Mouse (Mus musculus) liver, embryonic 11.5 days (tissue): ENCODE measurements at regions not wholly inside any gene's neighbourhood (a gene's known extent, or its start where the extent isn't known, plus 50 kb on each side); places are given as distances from the start of the nearest gene placed in this dataset.

ENCODE experiments used
- ATAC-seq: fragments of 200-750 bp; cut with Nextera tagmentation; replicated peaks from 2 replicates; pipeline ENCODE4 v1.8.0; 2017; ENCODE audit warnings: moderate number of reproducible peaks, mild to moderate bottlenecking, moderate TSS enrichment, moderate library complexity; ENCODE audit not compliant: low FRiP score
- DNase-seq: peaks from one replicate; pipeline ENCODE4 v3.0.0-alpha.2; 2017; ENCODE audit warnings: low spot score
- H3K27ac ChIP-seq: fragments of 300-500 bp; sonication (generic); 2 replicates; pipeline ENCODE4 v1.5.1; 2014; ENCODE audit warnings: mild to moderate bottlenecking, low read depth, low read length, control low read depth
- H3K27me3 ChIP-seq: fragments of 300-500 bp; sonication (generic); replicated peaks from 2 replicates; pipeline ENCODE4 v1.6.1; 2014; ENCODE audit warnings: low read length, mixed read lengths; ENCODE audit not compliant: control insufficient read depth, insufficient read depth
- H3K36me3 ChIP-seq: fragments of 300-500 bp; sonication (generic); 2 replicates; pipeline ENCODE4 v1.6.1; 2014; ENCODE audit warnings: mild to moderate bottlenecking, low read length, moderate library complexity, mixed read lengths; ENCODE audit not compliant: control insufficient read depth, insufficient read depth
- H3K4me1 ChIP-seq: fragments of 300-500 bp; sonication (generic); replicated peaks from 2 replicates; pipeline ENCODE4 v1.6.1; 2014; ENCODE audit warnings: low read length, mixed read lengths; ENCODE audit not compliant: control insufficient read depth, insufficient read depth
- H3K4me2 ChIP-seq: fragments of 300-500 bp; sonication (generic); 2 replicates; pipeline ENCODE4 v1.6.1; 2014; ENCODE audit warnings: mild to moderate bottlenecking, control low read depth, moderate library complexity
- H3K4me3 ChIP-seq: fragments of 300-500 bp; sonication (generic); 2 replicates; pipeline ENCODE4 v1.5.1; 2014; ENCODE audit warnings: low read depth, low read length, control low read depth
- H3K9ac ChIP-seq: fragments of 300-500 bp; sonication (generic); 2 replicates; pipeline ENCODE4 v1.6.1; 2014; ENCODE audit warnings: low read depth, low read length, control low read depth
- H3K9me3 ChIP-seq: fragments of 300-500 bp; sonication (generic); 2 replicates; pipeline ENCODE4 v1.6.1; 2016; ENCODE audit warnings: low read length, inconsistent platforms, mixed read lengths; ENCODE audit not compliant: control insufficient read depth
- WGBS: fragments of 180-500 bp; shearing (Covaris S2); extraction: QIAGEN DNeasy Blood & Tissue Kit; methylation state at CpG from one replicate; pipeline ENCODE4 v1.1.7; 2014; 5-methylcytosine and 5-hydroxymethylcytosine counted together

- Histone ChIP-seq H3K4me3 (no peak overlapping the region), H3K9me3 (no peaks in the 10 kb centered on the region), H3K27ac (no peak overlapping the region), H3K9ac (no peak overlapping the region), H3K27me3 (no peaks in the 10 kb centered on the region), H3K36me3 (no peaks in the 10 kb centered on the region), H3K4me2 (no peak overlapping the region), H3K4me1 (no peaks in the 10 kb centered on the region)
- WGBS = 56% methylated on average over 5 of the region's 5 CpGs
- DNase-seq (no peak), ATAC-seq (no peak)
These were observed 53.0 kb downstream of the Gm12689 start for GRCm38 (mm10) chr4:99348674-99349073.

- H3K9ac ChIP-seq = no peak overlapping the region
- no peak for ATAC-seq
- no peak for DNase-seq
- no peaks in the 10 kb centered on the region for H3K4me1 ChIP-seq
- H3K4me3 ChIP-seq = no peak overlapping the region
- H3K36me3 ChIP-seq = no peaks in the 10 kb centered on the region
- no peaks in the 10 kb centered on the region for H3K9me3 ChIP-seq
- no peaks in the 10 kb centered on the region for H3K27me3 ChIP-seq
- H3K4me2 ChIP-seq = no peak overlapping the region
- H3K27ac ChIP-seq = no peak overlapping the region
- WGBS = 55% methylated on average over 8 of the region's 8 CpGs
These were observed 57.5 kb downstream of the Gm12689 start for GRCm38 (mm10) chr4:99353122-99353774.

- no peaks in the 10 kb centered on the region for H3K36me3 ChIP-seq
- no peak overlapping the region for H3K4me2 ChIP-seq
- no peaks in the 10 kb centered on the region for H3K9me3 ChIP-seq
- no peak overlapping the region for H3K9ac ChIP-seq
- no peaks in the 10 kb centered on the region for H3K4me1 ChIP-seq
- H3K4me3 ChIP-seq = no peak overlapping the region
- no peak overlapping the region for H3K27ac ChIP-seq
- DNase-seq = no peak
- 72% methylated on average over 16 of the region's 17 CpGs for WGBS
- no peak for ATAC-seq
- H3K27me3 ChIP-seq = no peaks in the 10 kb centered on the region
These were observed 58.5 kb downstream of the Gm12689 start for GRCm38 (mm10) chr4:99354241-99354640.

- Histone ChIP-seq H3K9ac (no peak overlapping the region), H3K4me2 (no peak overlapping the region), H3K27ac (no peak overlapping the region), H3K27me3 (no peaks in the 10 kb centered on the region), H3K36me3 (no peaks in the 10 kb centered on the region), H3K4me1 (no peaks in the 10 kb centered on the region), H3K9me3 (no peaks in the 10 kb centered on the region), H3K4me3 (no peak overlapping the region)
- no peak for ATAC-seq
- DNase-seq = no peak
- WGBS = 62% methylated on average over 9 of the region's 9 CpGs
These were observed 59.1 kb downstream of the Gm12689 start for GRCm38 (mm10) chr4:99354835-99355234.

DNA sequence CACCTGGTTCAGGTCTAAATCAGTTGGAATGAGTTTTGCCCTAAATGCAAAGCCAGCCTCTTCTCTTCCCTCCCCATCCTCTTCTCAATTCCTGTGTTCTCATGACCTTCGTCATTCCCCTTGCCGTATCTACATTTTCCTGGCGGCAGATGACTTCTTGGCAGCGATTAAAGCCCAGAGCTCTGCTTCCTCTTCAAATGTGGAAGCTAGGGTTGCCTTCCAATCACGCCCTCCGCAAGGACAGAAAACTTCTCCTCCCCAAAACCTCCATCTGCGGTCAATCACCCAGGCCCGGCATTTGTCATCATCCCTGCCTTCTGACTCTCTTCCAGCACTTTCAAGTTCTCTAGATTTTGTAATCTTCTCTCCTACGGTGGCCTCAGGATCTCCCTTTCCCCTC lies 72.3 kb downstream of the Gm12689 start:
- Histone ChIP-seq H3K9ac (no peak overlapping the region), H3K27ac (no peak overlapping the region), H3K9me3 (no peaks in the 10 kb centered on the region), H3K4me1 (no peaks in the 10 kb centered on the region), H3K27me3 (no peaks in the 10 kb centered on the region), H3K36me3 (no peaks in the 10 kb centered on the region), H3K4me3 (no peak overlapping the region), H3K4me2 (no peak overlapping the region)
- ATAC-seq = no peak
- no peak for DNase-seq
- WGBS = 77% methylated on average over 9 of the region's 9 CpGs

- ATAC-seq (no peak), DNase-seq (no peak)
- no peaks in the 10 kb centered on the region for H3K36me3 ChIP-seq
- 82% methylated on average over 5 of the region's 5 CpGs for WGBS
- no peaks in the 10 kb centered on the region for H3K4me1 ChIP-seq
- H3K27me3 ChIP-seq = no peaks in the 10 kb centered on the region
- H3K9me3 ChIP-seq = no peaks in the 10 kb centered on the region
- no peak overlapping the region for H3K9ac ChIP-seq
- H3K4me2 ChIP-seq = no peak overlapping the region
- H3K4me3 ChIP-seq = no peak overlapping the region
- no peak overlapping the region for H3K27ac ChIP-seq
These were observed 75.5 kb downstream of the Gm12689 start for GRCm38 (mm10) chr4:99371162-99371561.

DNA sequence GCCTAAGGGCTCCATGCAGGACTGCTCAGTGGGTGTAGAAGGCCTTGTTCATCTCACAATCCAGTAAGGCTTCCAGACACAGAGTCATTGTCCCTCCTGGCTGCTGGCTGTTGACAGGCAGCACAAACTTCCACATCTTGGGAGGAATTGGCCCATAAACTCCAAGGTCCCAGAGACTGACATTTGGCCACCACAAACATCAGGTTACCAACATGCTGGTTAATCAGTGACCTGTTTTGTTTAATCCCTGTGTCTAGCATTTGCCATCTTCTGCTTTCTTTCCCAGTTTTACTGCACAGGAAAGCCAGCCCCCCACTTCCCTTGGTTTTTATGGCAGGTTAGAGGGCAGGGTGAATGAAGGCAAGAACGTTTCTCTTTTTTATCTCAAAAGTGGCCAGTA lies 80.5 kb downstream of the Gm12689 start:
- Histone ChIP-seq H3K9me3 (no peaks in the 10 kb centered on the region), H3K4me1 (no peaks in the 10 kb centered on the region), H3K27ac (no peak overlapping the region), H3K9ac (no peak overlapping the region), H3K27me3 (no peaks in the 10 kb centered on the region), H3K4me2 (no peak overlapping the region), H3K4me3 (no peak overlapping the region), H3K36me3 (no peaks in the 10 kb centered on the region)
- ATAC-seq (no peak), DNase-seq (no peak)
- WGBS = 11% methylated on average over 1 of the region's 1 CpGs

DNA sequence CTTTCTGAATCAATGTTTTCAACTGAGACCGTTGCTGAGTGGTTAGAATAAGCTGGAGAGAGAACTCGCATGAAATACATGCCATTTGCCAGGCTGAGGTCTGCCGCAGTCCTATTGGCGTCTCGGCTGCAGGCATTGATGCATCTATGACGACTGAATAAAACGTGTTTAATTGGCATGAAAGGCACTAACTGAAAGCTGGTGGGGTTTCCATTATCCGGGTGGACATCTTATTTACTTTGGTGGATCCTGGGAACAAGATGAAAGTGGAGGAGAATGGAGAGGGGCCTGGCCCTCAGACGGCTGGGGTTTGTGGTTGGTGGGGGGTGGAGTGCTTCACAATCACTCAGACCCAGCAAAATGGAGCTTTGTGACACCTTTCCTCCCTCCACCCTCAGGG lies 81.2 kb downstream of the Gm12689 start:
- Histone ChIP-seq H3K9me3 (no peaks in the 10 kb centered on the region), H3K4me3 (no peak overlapping the region), H3K4me2 (no peak overlapping the region), H3K4me1 (no peaks in the 10 kb centered on the region), H3K27me3 (no peaks in the 10 kb centered on the region), H3K36me3 (no peaks in the 10 kb centered on the region), H3K9ac (no peak overlapping the region), H3K27ac (no peak overlapping the region)
- no peak for DNase-seq
- no peak for ATAC-seq
- WGBS = 42% methylated on average over 9 of the region's 9 CpGs

DNA sequence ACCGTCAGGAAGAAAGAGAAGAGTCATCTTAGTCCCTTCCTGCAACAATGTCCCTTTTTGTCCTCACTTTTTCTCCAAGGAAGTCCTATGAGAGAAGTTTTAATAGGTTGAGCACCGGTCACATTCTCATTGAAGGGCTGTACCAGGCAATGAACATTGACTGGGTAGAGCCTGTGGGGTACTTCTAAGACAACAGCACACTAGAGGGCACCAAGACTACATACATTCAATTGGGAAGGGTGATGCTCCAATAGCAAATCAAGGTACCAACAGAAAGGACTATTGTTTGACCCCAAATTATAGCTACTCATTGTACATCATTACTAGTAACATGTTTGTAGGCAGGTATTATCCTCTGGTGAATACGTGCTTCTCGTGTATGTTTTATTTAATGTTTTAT lies 84.3 kb downstream of the Gm12689 start:
- Histone ChIP-seq H3K4me1 (no peaks in the 10 kb centered on the region), H3K36me3 (no peaks in the 10 kb centered on the region), H3K4me3 (no peak overlapping the region), H3K9me3 (no peaks in the 10 kb centered on the region), H3K4me2 (no peak overlapping the region), H3K27me3 (no peaks in the 10 kb centered on the region), H3K9ac (no peak overlapping the region), H3K27ac (no peak overlapping the region)
- WGBS = 83% methylated on average over 4 of the region's 4 CpGs
- DNase-seq = no peak
- no peak for ATAC-seq
